Mouse (Mus musculus) embryonic facial prominence, embryonic 14.5 days (tissue): ENCODE results near the gene Tctex1d4. TPM values are rescaled to one million over a fixed set of nuclear protein-coding genes. Genes with fewer than 3 reads are reported as not detected.

Source experiments
- ATAC-seq: fragments of 200-750 bp; cut with Nextera tagmentation; 2 replicates; pipeline ENCODE4 v1.8.0; 2017; ENCODE audit warnings: low read depth, moderate number of reproducible peaks, moderate TSS enrichment
- DNase-seq: peaks from one replicate; pipeline ENCODE4 v3.0.0-alpha.2; 2015; ENCODE audit warnings: low spot score
- H3K27ac ChIP-seq: fragments of 300-500 bp; sonication (generic); replicated peaks from 2 replicates; pipeline ENCODE4 v1.5.1; 2014; ENCODE audit warnings: low read depth, mild to moderate bottlenecking, low read length, moderate library complexity
- H3K27me3 ChIP-seq: fragments of 300-500 bp; sonication (generic); replicated peaks from 2 replicates; pipeline ENCODE4 v1.6.1; 2014; ENCODE audit warnings: low read length; ENCODE audit not compliant: control insufficient read depth, insufficient read depth
- H3K36me3 ChIP-seq: fragments of 300-500 bp; sonication (generic); 2 replicates; pipeline ENCODE4 v1.6.1; 2014; ENCODE audit warnings: low read length, mixed read lengths; ENCODE audit not compliant: control insufficient read depth, insufficient read depth
- H3K4me1 ChIP-seq: fragments of 300-500 bp; sonication (generic); 2 replicates; pipeline ENCODE4 v1.6.1; 2014; ENCODE audit warnings: antibody characterized with exemption, low read length; ENCODE audit not compliant: control insufficient read depth, insufficient read depth
- H3K4me2 ChIP-seq: fragments of 300-500 bp; sonication (generic); 2 replicates; pipeline ENCODE4 v1.6.1; 2014; ENCODE audit warnings: low read depth, mild to moderate bottlenecking, low read length, moderate library complexity, mixed read lengths
- H3K4me3 ChIP-seq: fragments of 300-500 bp; sonication (generic); 2 replicates; pipeline ENCODE4 v1.5.1; 2014; ENCODE audit warnings: low read depth, mild to moderate bottlenecking, low read length
- H3K9ac ChIP-seq: fragments of 300-500 bp; sonication (generic); 2 replicates; pipeline ENCODE4 v1.6.1; 2014; ENCODE audit warnings: low read depth, mild to moderate bottlenecking, low read length, moderate library complexity, mixed read lengths
- H3K9me3 ChIP-seq: fragments of 300-500 bp; sonication (generic); 2 replicates; pipeline ENCODE4 v1.6.1; 2016; ENCODE audit warnings: low read length; ENCODE audit not compliant: control insufficient read depth
- WGBS: fragments of 180-500 bp; shearing (Covaris S2); extraction: QIAGEN DNeasy Blood & Tissue Kit; methylation state at CpG from one replicate; pipeline ENCODE4 v1.1.7; 2014; 5-methylcytosine and 5-hydroxymethylcytosine counted together
- polyA plus RNA-seq: library from polyadenylated mRNA; unstranded; fragments of >200 nt; fragmentation: Nextera tagmentation; extraction: Ambion mirVana; gene quantifications from 2 replicates; pipeline ENCODE4 v1.2.1, GENCODE M21; 2014

The Tctex1d4 gene
- 0.30 and 0.84 TPM in 2 replicates for polyA plus RNA-seq

- no peaks in the 10 kb centered on the region for H3K9me3 ChIP-seq
- ATAC-seq (no peak), DNase-seq (no peak)
- H3K9ac ChIP-seq = 0 out of 2 replicates have a peak within 1 kb of the TSS, but pooled peaks have one; percentile 52
- H3K4me1 ChIP-seq = peaks cover 21% of the 10 kb centered on the region
- H3K36me3 ChIP-seq = peaks cover 12% of the 10 kb centered on the region
- peak within 1 kb of the TSS; percentile 88 for H3K27ac ChIP-seq
- peaks cover 3% of the 10 kb centered on the region; the same call in 1 of the 2 replicates for H3K27me3 ChIP-seq
- H3K4me3 ChIP-seq = no peak within 1 kb of the TSS
- no peak within 1 kb of the TSS for H3K4me2 ChIP-seq
- 80% methylated on average over 9 of the region's 9 CpGs for WGBS
These were observed at the start of gene Tctex1d4 for GRCm38 (mm10) chr4:117126675-117127290. TSS of gene Tctex1d4 (plus strand) at chr4:117126794.

GRCm38 (mm10) chr4:117087948-117088640 is 38.5 kb upstream of the Tctex1d4 start:
- H3K4me3 ChIP-seq = no peak overlapping the region
- no peaks in the 10 kb centered on the region for H3K9me3 ChIP-seq
- DNase-seq (no peak), ATAC-seq (no peak)
- no peak overlapping the region for H3K9ac ChIP-seq
- H3K27me3 ChIP-seq = no peaks in the 10 kb centered on the region
- 76% methylated on average over 7 of the region's 7 CpGs for WGBS
- H3K4me2 ChIP-seq = no peak overlapping the region
- no peak overlapping the region for H3K27ac ChIP-seq
- H3K4me1 ChIP-seq = no peaks in the 10 kb centered on the region
- H3K36me3 ChIP-seq = peaks cover 35% of the 10 kb centered on the region

- no peak overlapping the region for H3K4me3 ChIP-seq
- no peak overlapping the region for H3K27ac ChIP-seq
- H3K27me3 ChIP-seq = no peaks in the 10 kb centered on the region
- ATAC-seq (no peak), DNase-seq (no peak)
- H3K36me3 ChIP-seq = peaks cover 23% of the 10 kb centered on the region
- H3K9ac ChIP-seq = no peak overlapping the region
- peaks cover 3% of the 10 kb centered on the region; the same call in 1 of the 2 replicates for H3K4me1 ChIP-seq
- H3K9me3 ChIP-seq = no peaks in the 10 kb centered on the region
- no peak overlapping the region for H3K4me2 ChIP-seq
- WGBS = 83% methylated on average over 7 of the region's 7 CpGs
These were observed 36.0 kb upstream of the Tctex1d4 start for GRCm38 (mm10) chr4:117090586-117090985.

- Histone ChIP-seq H3K9me3 (no peaks in the 10 kb centered on the region), H3K27me3 (no peaks in the 10 kb centered on the region), H3K4me1 (peaks cover 18% of the 10 kb centered on the region), H3K4me2 (no peak overlapping the region), H3K4me3 (no peak overlapping the region), H3K36me3 (no peaks in the 10 kb centered on the region), H3K9ac (no peak overlapping the region), H3K27ac (peak overlapping the region; percentile 76; the same call in 1 of the 2 replicates)
- ATAC-seq (no peak), DNase-seq (no peak)
- 72% methylated on average over 3 of the region's 3 CpGs for WGBS
These were observed 31.8 kb upstream of the Tctex1d4 start for GRCm38 (mm10) chr4:117094626-117095361.

GRCm38 (mm10) chr4:117095551-117096452 is 30.8 kb upstream of the Tctex1d4 start, which contains the start of gene Ptch2:
TSS of gene Ptch2 (plus strand) at chr4:117096075.
- WGBS = under 1% methylated on average over 29 of the region's 50 CpGs
- DNase-seq = peak; percentile 85

GRCm38 (mm10) chr4:117096666-117097065 is 29.9 kb upstream of the Tctex1d4 start:
- 9% methylated on average over 5 of the region's 5 CpGs for WGBS
- ATAC-seq = no peak
- DNase-seq = no peak
- peak overlapping the region; percentile 66 for H3K4me3 ChIP-seq
- H3K36me3 ChIP-seq = no peaks in the 10 kb centered on the region
- H3K27me3 ChIP-seq = no peaks in the 10 kb centered on the region
- peak overlapping the region; percentile 99 for H3K4me2 ChIP-seq
- peak overlapping the region; percentile 57; the same call in 1 of the 2 replicates for H3K27ac ChIP-seq
- H3K9ac ChIP-seq = peak overlapping the region; percentile 74
- peaks cover 18% of the 10 kb centered on the region for H3K4me1 ChIP-seq
- H3K9me3 ChIP-seq = no peaks in the 10 kb centered on the region

More at GRCm38 (mm10) chr4:117095551-117096452, 30.8 kb upstream of the Tctex1d4 start, which contains the start of gene Ptch2:
- H3K9ac ChIP-seq = peak within 1 kb of the TSS; percentile 74
- H3K4me1 ChIP-seq = peaks cover 18% of the 10 kb centered on the region
- peak; percentile 71 for ATAC-seq
- no peaks in the 10 kb centered on the region for H3K27me3 ChIP-seq
- H3K4me3 ChIP-seq = peak within 1 kb of the TSS; percentile 66
- peak within 1 kb of the TSS; percentile 99 for H3K4me2 ChIP-seq
- no peaks in the 10 kb centered on the region for H3K36me3 ChIP-seq
- H3K27ac ChIP-seq = peak within 1 kb of the TSS; percentile 76
- no peaks in the 10 kb centered on the region for H3K9me3 ChIP-seq

GRCm38 (mm10) chr4:117097969-117098763 is 28.4 kb upstream of the Tctex1d4 start:
- peak overlapping the region; percentile 36; the same call in 1 of the 2 replicates for H3K9ac ChIP-seq
- H3K4me3 ChIP-seq = peak overlapping the region; percentile 66; the same call in 1 of the 2 replicates

More at GRCm38 (mm10) chr4:117097969-117098763, 28.4 kb upstream of the Tctex1d4 start:
- no peaks in the 10 kb centered on the region for H3K27me3 ChIP-seq
- peak overlapping the region; percentile 57 for H3K27ac ChIP-seq
- no peaks in the 10 kb centered on the region for H3K36me3 ChIP-seq
- H3K9me3 ChIP-seq = no peaks in the 10 kb centered on the region
- H3K4me2 ChIP-seq = peak overlapping the region; percentile 99
- peak; percentile 78 for ATAC-seq
- WGBS = 33% methylated on average over 8 of the region's 8 CpGs
- peak; percentile 82 for DNase-seq
- H3K4me1 ChIP-seq = peaks cover 18% of the 10 kb centered on the region
